Mouse (Mus musculus): ENCODE results near the gene Serinc2. TPM values are rescaled to one million over a fixed set of nuclear protein-coding genes. Genes with fewer than 3 reads are reported as not detected.

Serinc2 gene
- total and polyA plus RNA-seq, 3 experiments, result 0.08 to 0.20 TPM; not detected in 1

DNA sequence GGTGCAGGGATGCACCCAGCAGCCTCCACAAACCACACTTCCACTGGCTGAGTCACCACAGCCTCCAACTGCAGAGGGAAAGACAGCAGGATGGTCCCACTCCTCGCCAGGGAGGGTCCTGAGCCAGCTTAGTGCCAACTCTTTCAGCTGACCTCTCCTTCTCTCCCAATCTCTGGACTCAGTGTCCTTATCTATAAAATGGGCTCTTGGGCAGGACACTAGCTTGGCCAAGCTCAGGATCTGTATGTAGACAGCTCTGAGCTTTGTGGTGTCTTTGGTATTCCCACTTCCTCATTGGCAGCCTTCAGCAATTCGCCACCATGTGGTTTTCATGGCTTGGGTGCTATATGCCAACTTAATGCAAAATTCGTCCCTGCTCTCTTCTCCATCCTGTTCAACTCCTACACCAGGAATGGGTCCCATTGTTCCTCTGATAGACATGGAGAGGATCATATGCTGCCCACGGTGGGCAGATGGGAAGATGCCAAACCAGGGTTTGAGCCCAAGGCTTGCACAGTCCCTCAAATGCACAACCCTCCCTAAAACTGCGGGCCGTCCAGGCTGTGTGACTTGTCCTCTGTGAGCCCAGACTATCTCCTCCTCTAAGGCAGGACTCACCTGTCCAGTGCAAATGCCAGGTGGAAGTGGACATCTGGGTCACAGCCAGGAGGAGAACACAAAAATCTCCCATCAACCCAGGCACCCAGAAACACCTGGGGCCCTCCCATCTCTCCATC is 8.2 kb downstream of the Serinc2 start:
- Histone ChIP-seq H3K79me2 (replicated peaks; ENCODE audit: control insufficient read depth, extremely low read depth, insufficient read depth, poor library complexity, severe bottlenecking) (no peaks in the 10 kb centered on the region), H3K9ac (ENCODE audit: insufficient read depth, low read depth) (no peak overlapping the region), H3K36me3 (replicated peaks in 1 of 2; ENCODE audit: control insufficient read depth in 1 of 2, insufficient read depth in 1 of 2, low read length in 1 of 2) (no peaks in the 10 kb centered on the region), H3K4me1 (ENCODE audit: control insufficient read depth in 1 of 2, insufficient read depth in 2 of 2) (peaks cover 2 to 4% of the 10 kb centered on the region in 2 experiments; a peak in 3 of 4 replicates), H3K9me3 (replicated peaks; ENCODE audit: low read length) (no peaks in the 10 kb centered on the region), H3K27me3 (replicated peaks) (peaks cover 85% of the 10 kb centered on the region), H3K4me2 (ENCODE audit: insufficient read depth, low read depth, poor library complexity, severe bottlenecking) (no peak overlapping the region), H3K4me3 (replicated peaks in 1 of 3; ENCODE audit: low read depth in 2 of 3, low read length in 2 of 3, poor library complexity in 1 of 3) (no peak overlapping the region), H3K27ac (ENCODE audit: insufficient read depth, low read depth) (no peak overlapping the region)
- no peak for TF ChIP-seq TCF12 (IDR thresholded peaks at IDR 0.05; ENCODE audit: low read depth, low read length)
- in situ Hi-C loops (cut with MboI; ENCODE audit: low pct_ligation_motif_present, low pct_unique_long_range_greater_than_20kb, low sequenced_read_pairs), result no loop called here
- no peak for DNase-seq (ENCODE audit: extremely low read depth)
- dilution Hi-C loops (cut with MboI; ENCODE audit: extremely low pct_ligation_motif_present, extremely low pct_unique_long_range_greater_than_20kb, low sequenced_read_pairs), result no loop called here

GRCm38 (mm10) chr4:130270089-130270488 is 8.9 kb downstream of the Serinc2 start:
- peaks cover 86% of the 10 kb centered on the region for H3K27me3 ChIP-seq (replicated peaks)
- no peaks in the 10 kb centered on the region for H3K36me3 ChIP-seq (replicated peaks in 1 of 2; ENCODE audit: control insufficient read depth in 1 of 2, insufficient read depth in 1 of 2, low read length in 1 of 2)
- dilution Hi-C loops (cut with MboI; ENCODE audit: extremely low pct_ligation_motif_present, extremely low pct_unique_long_range_greater_than_20kb, low sequenced_read_pairs), result no loop called here
- H3K9me3 ChIP-seq (replicated peaks; ENCODE audit: low read length), result no peaks in the 10 kb centered on the region
- H3K4me2 ChIP-seq (ENCODE audit: insufficient read depth, low read depth, poor library complexity, severe bottlenecking), result no peak overlapping the region
- no peak overlapping the region for H3K4me3 ChIP-seq (replicated peaks in 1 of 3; ENCODE audit: low read depth in 2 of 3, low read length in 2 of 3, poor library complexity in 1 of 3)
- H3K79me2 ChIP-seq (replicated peaks; ENCODE audit: control insufficient read depth, extremely low read depth, insufficient read depth, poor library complexity, severe bottlenecking), result no peaks in the 10 kb centered on the region
- H3K4me1 ChIP-seq (ENCODE audit: control insufficient read depth in 1 of 2, insufficient read depth in 2 of 2), result peaks cover 3 to 4% of the 10 kb centered on the region in 2 experiments
- no peak for DNase-seq (ENCODE audit: extremely low read depth)
- no peak overlapping the region for H3K27ac ChIP-seq (ENCODE audit: insufficient read depth, low read depth)
- in situ Hi-C loops (cut with MboI; ENCODE audit: low pct_ligation_motif_present, low pct_unique_long_range_greater_than_20kb, low sequenced_read_pairs), result no loop called here
- H3K9ac ChIP-seq (ENCODE audit: insufficient read depth, low read depth), result no peak overlapping the region
- no peak for TF ChIP-seq TCF12 (IDR thresholded peaks at IDR 0.05; ENCODE audit: low read depth, low read length)
- no peak for TF ChIP-seq POLR2A (IDR thresholded peaks at IDR 0.05; ENCODE audit: low read depth, low read length)
- TF ChIP-seq UBTF (IDR thresholded peaks at IDR 0.05; ENCODE audit: low read depth, low read length), result no peak
- no peak for TF ChIP-seq CHD2 (IDR thresholded peaks at IDR 0.05; ENCODE audit: low read length)
- no peak for TF ChIP-seq NRF1 (IDR thresholded peaks at IDR 0.05; ENCODE audit: low read depth, low read length)
- no peak for TF ChIP-seq PAX5 (IDR thresholded peaks at IDR 0.05; ENCODE audit: low read length)
- no peak for TF ChIP-seq BHLHE40 (IDR thresholded peaks at IDR 0.05; ENCODE audit: low read depth, low read length)
- TF ChIP-seq USF1 (IDR thresholded peaks at IDR 0.05; ENCODE audit: low read depth, low read length), result no peak
- TF ChIP-seq MAFK (IDR thresholded peaks at IDR 0.05; ENCODE audit: insufficient replicate concordance, low read length), result no peak
- TF ChIP-seq GABPA (IDR thresholded peaks at IDR 0.05; ENCODE audit: insufficient replicate concordance, low read depth, low read length), result no peak
- no peak for TF ChIP-seq MYC (IDR thresholded peaks at IDR 0.05; ENCODE audit: low read depth, low read length)
- no peak for TF ChIP-seq JUN (IDR thresholded peaks at IDR 0.05; ENCODE audit: insufficient read depth, low read depth, low read length)
- TF ChIP-seq MXI1 (IDR thresholded peaks at IDR 0.05; ENCODE audit: low read depth, low read length), result no peak
- no peak for TF ChIP-seq ZNF384 (IDR thresholded peaks at IDR 0.05; ENCODE audit: low read depth, low read length)
- no peak for TF ChIP-seq POLR2AphosphoS2 (IDR thresholded peaks at IDR 0.05; ENCODE audit: low read depth, low read length)
- no peak for TF ChIP-seq SMC3 (IDR thresholded peaks at IDR 0.05; ENCODE audit: low read depth, low read length)
- TF ChIP-seq MAZ (IDR thresholded peaks at IDR 0.05; ENCODE audit: low read depth, low read length), result no peak
- TF ChIP-seq ETS1 (conservative IDR thresholded peaks at IDR 0.05; ENCODE audit: low read depth, low read length), result no peak
- no peak for TF ChIP-seq MAX (IDR thresholded peaks at IDR 0.05; ENCODE audit: low read length)
- no peak for TF ChIP-seq MEF2A (IDR thresholded peaks at IDR 0.05; ENCODE audit: borderline replicate concordance, low read depth, low read length)
